Mouse (Mus musculus) adrenal gland, adult 10 weeks (tissue): ENCODE data around the gene Cidec. TPM values are rescaled to one million over a fixed set of nuclear protein-coding genes. Genes with fewer than 3 reads are reported as not detected.

ENCODE experiments used
- polyA plus RNA-seq: library from polyadenylated mRNA; stranded (reverse); fragments of 350-450 nt; fragmentation: Illumina TruSeq; extraction: RNeasy Lipid Tissue Mini Kit (QIAGEN cat#74804); gene quantifications from one replicate; pipeline ENCODE4 v1.2.3, GENCODE M21; 2014; ENCODE audit warnings: low read depth, low replicate concordance

Gene Cidec
- 20.4 TPM for polyA plus RNA-seq

DNA sequence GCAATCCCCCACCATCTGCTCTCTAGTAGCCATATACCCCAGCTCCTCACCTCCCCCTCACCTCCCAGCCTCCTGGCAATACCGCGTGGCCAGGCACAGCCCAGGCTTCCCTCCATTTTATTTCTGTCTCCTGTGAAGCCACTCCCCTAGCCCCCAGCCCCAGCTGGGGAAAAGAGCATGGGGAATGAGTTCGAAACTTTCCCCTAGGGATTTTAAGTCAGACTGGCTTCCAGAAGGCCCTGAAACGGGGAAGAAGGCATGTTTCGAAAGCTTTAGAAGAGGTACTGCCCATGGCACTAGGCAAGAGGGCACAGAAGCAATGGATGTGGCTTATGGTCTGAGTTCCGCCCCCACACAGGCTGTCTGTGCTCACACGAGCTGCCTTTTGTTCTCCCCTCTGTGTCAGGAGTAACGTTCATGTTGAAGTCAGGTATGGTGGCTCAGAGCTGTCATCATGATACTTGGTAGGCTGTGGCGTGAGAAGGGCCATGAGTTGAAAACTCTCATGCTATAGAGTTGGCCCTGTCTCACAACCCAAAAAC, at the start of gene Cidec:
Gene Cidec, minus strand, starts transcription at position 97 of the 542 bp plus-strand sequence.

GRCm38 (mm10) chr6:113483100-113483615, 47.6 kb upstream of the Cidec start, which contains the start of gene Creld1:
Gene Creld1, plus strand, starts transcription at chr6:113483297.

GRCm38 (mm10) chr6:113471297-113471936, 35.9 kb upstream of the Cidec start, which contains the start of gene Il17rc:
Gene Il17rc, plus strand, starts transcription at chr6:113471427.

GRCm38 (mm10) chr6:113457952-113458534, 22.5 kb upstream of the Cidec start, which contains the start of gene Il17re:
Gene Il17re, plus strand, starts transcription at chr6:113458484.

GRCm38 (mm10) chr6:113442442-113443090, 7.0 kb upstream of the Cidec start, which contains the start of gene Jagn1:
Gene Jagn1, plus strand, starts transcription at chr6:113442569.

GRCm38 (mm10) chr6:113419199-113419587, 16.4 kb downstream of the Cidec start, which contains the start of gene Rpusd3:
Gene Rpusd3, minus strand, starts transcription at chr6:113419340.

DNA sequence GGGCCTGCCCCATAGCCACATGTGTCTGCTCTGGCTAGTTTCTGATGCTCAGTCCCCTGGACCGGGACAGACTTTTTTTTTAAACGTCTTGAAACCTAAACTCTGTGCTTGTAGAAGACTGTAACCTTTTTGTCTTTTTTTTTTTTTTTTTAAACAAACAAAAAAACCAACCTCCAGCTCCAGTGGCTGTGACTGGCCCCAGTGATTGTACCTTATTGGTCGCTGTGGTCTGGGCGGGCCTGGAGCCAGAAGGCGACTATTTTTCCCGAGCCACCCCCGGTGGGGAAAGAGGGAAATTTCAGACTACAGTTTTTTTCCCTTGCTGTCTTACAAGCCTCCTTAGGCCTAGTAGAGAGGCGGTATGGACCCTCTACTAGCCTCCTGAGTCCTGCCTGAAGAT, 46.6 kb downstream of the Cidec start, which contains the start of gene Ttll3:
Gene Ttll3, plus strand, starts transcription at position 301 of the 400 bp plus-strand sequence.

DNA sequence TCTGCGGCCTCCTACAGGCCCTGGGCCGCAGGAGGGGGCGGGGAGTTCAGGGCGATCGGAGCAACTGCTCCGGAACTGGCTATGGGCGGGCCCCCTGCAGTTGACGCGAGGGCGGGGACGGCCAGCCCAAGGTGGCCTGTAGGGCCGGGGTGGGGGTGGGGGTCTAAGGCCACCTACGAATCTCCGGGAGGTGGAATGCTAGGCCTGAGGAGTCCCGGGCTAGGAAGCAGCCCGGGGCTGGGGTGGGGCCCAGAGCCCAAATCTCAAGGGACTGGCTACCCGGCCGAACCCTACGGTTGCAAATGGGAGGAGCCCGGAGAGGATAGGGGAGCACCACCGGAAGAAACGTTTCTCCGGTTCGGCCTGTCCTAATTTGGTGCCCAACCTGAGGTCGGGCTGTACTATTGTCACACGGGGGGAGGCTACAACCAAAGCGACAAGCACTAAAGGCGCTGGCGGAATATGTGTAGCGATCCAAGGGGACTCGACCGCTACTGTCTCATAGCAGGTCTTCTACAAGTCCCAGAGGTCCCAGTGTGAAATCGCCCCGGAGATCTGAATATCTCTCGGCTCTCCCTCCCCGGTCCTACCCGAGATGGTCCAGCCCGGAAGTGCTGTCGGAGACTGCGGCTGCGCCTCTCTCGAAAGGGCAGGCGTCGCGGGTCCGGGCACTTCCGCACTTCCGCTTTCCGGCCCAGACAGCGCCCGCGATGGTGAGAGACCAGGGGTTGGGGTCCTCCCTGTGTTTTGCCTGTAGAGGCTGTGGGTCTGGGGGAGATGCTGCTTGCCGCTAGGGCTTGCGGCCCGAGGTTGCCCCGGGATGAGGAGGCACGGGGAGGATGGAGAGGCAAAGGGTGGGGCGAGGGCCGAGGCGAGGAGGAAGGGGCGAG, 57.8 kb downstream of the Cidec start, which contains the start of the genes Tada3 and Arpc4:
Gene Tada3, minus strand, starts transcription at position 388 of the 890 bp plus-strand sequence.
Gene Arpc4, plus strand, starts transcription at position 620 of the 890 bp plus-strand sequence.

Other genes with a start within 250 kb of the Cidec start
- 1.3 TPM for gene Lhfpl4, start 240.4 kb downstream of the Cidec start, polyA plus RNA-seq
- gene Mtmr14, start 197.9 kb downstream of the Cidec start, polyA plus RNA-seq: 14.2 TPM
- gene Cpne9, start 153.5 kb downstream of the Cidec start, polyA plus RNA-seq: 0.52 TPM
- 3.6 TPM for gene Brpf1, start 128.6 kb downstream of the Cidec start, polyA plus RNA-seq
- gene Ogg1, start 108.8 kb downstream of the Cidec start, polyA plus RNA-seq: 2.2 TPM
- gene Camk1, start 91.8 kb downstream of the Cidec start, polyA plus RNA-seq: 34.8 TPM
- gene Tada3, start 57.9 kb downstream of the Cidec start, polyA plus RNA-seq: 2.0 TPM
- gene Arpc4, start 57.6 kb downstream of the Cidec start, polyA plus RNA-seq: 86.1 TPM
- gene Ttll3, start 46.5 kb downstream of the Cidec start, polyA plus RNA-seq: 0.58 TPM
- gene Rpusd3, start 16.4 kb downstream of the Cidec start, polyA plus RNA-seq: not detected
- 26.1 TPM for gene Jagn1, start 6.8 kb upstream of the Cidec start, polyA plus RNA-seq
- not detected for gene Il17re, start 22.7 kb upstream of the Cidec start, polyA plus RNA-seq
- 0.99 TPM for gene Il17rc, start 35.7 kb upstream of the Cidec start, polyA plus RNA-seq
- gene Creld1, start 47.5 kb upstream of the Cidec start, polyA plus RNA-seq: 6.1 TPM
- not detected for gene Prrt3, start 66.2 kb upstream of the Cidec start, polyA plus RNA-seq
- 166 TPM for gene Emc3, start 95.9 kb upstream of the Cidec start, polyA plus RNA-seq
- gene Fancd2, start 95.9 kb upstream of the Cidec start, polyA plus RNA-seq: 0.82 TPM
- not detected for gene Fancd2os, start 165.0 kb upstream of the Cidec start, polyA plus RNA-seq
- 81.6 TPM for gene Brk1, start 169.0 kb upstream of the Cidec start, polyA plus RNA-seq
- 38.0 TPM for gene Vhl, start 188.2 kb upstream of the Cidec start, polyA plus RNA-seq
- 3.8 TPM for gene Irak2, start 202.7 kb upstream of the Cidec start, polyA plus RNA-seq